Mouse (Mus musculus) embryonic facial prominence, embryonic 14.5 days (tissue): Measurements from ENCODE around the gene H2-Q10. TPM values are rescaled to one million over a fixed set of nuclear protein-coding genes. Genes with fewer than 3 reads are reported as not detected.
A peak's percentile ranks its signal among the peaks of the same experiment; 100 is the strongest.

Source experiments
- ATAC-seq: fragments of 200-750 bp; cut with Nextera tagmentation; 2 replicates; pipeline ENCODE4 v1.8.0; 2017; ENCODE audit warnings: low read depth, moderate number of reproducible peaks, moderate TSS enrichment
- DNase-seq: peaks from one replicate; pipeline ENCODE4 v3.0.0-alpha.2; 2015; ENCODE audit warnings: low spot score
- H3K27ac ChIP-seq: fragments of 300-500 bp; sonication (generic); replicated peaks from 2 replicates; pipeline ENCODE4 v1.5.1; 2014; ENCODE audit warnings: low read depth, mild to moderate bottlenecking, low read length, moderate library complexity
- H3K27me3 ChIP-seq: fragments of 300-500 bp; sonication (generic); replicated peaks from 2 replicates; pipeline ENCODE4 v1.6.1; 2014; ENCODE audit warnings: low read length; ENCODE audit not compliant: control insufficient read depth, insufficient read depth
- H3K36me3 ChIP-seq: fragments of 300-500 bp; sonication (generic); 2 replicates; pipeline ENCODE4 v1.6.1; 2014; ENCODE audit warnings: low read length, mixed read lengths; ENCODE audit not compliant: control insufficient read depth, insufficient read depth
- H3K4me1 ChIP-seq: fragments of 300-500 bp; sonication (generic); 2 replicates; pipeline ENCODE4 v1.6.1; 2014; ENCODE audit warnings: antibody characterized with exemption, low read length; ENCODE audit not compliant: control insufficient read depth, insufficient read depth
- H3K4me2 ChIP-seq: fragments of 300-500 bp; sonication (generic); 2 replicates; pipeline ENCODE4 v1.6.1; 2014; ENCODE audit warnings: low read depth, mild to moderate bottlenecking, low read length, moderate library complexity, mixed read lengths
- H3K4me3 ChIP-seq: fragments of 300-500 bp; sonication (generic); 2 replicates; pipeline ENCODE4 v1.5.1; 2014; ENCODE audit warnings: low read depth, mild to moderate bottlenecking, low read length
- H3K9ac ChIP-seq: fragments of 300-500 bp; sonication (generic); 2 replicates; pipeline ENCODE4 v1.6.1; 2014; ENCODE audit warnings: low read depth, mild to moderate bottlenecking, low read length, moderate library complexity, mixed read lengths
- H3K9me3 ChIP-seq: fragments of 300-500 bp; sonication (generic); 2 replicates; pipeline ENCODE4 v1.6.1; 2016; ENCODE audit warnings: low read length; ENCODE audit not compliant: control insufficient read depth
- WGBS: fragments of 180-500 bp; shearing (Covaris S2); extraction: QIAGEN DNeasy Blood & Tissue Kit; methylation state at CpG from one replicate; pipeline ENCODE4 v1.1.7; 2014; 5-methylcytosine and 5-hydroxymethylcytosine counted together
- polyA plus RNA-seq: library from polyadenylated mRNA; unstranded; fragments of >200 nt; fragmentation: Nextera tagmentation; extraction: Ambion mirVana; gene quantifications from 2 replicates; pipeline ENCODE4 v1.2.1, GENCODE M21; 2014

The H2-Q10 gene
- polyA plus RNA-seq, 1 experiment from 2014 or later, result 0.35 TPM

GRCm38 (mm10) chr17:35515911-35516640 lies 46.2 kb downstream of the H2-Q10 start:
- peak; percentile 58 for DNase-seq
- no peak overlapping the region for H3K27ac ChIP-seq

GRCm38 (mm10) chr17:35516652-35517500 lies 47.0 kb downstream of the H2-Q10 start, which contains the start of the genes Tcf19 and Cchcr1:
Tcf19 (minus strand) TSS chr17:35516824.
Cchcr1 (plus strand) TSS chr17:35517100.
- WGBS, result under 1% methylated on average over 44 of the region's 67 CpGs
- H3K27ac ChIP-seq, result peak within 1 kb of the TSS; percentile 69
- H3K36me3 ChIP-seq, result peaks cover 18% of the 10 kb centered on the region; the same call in 1 of the 2 replicates
- peak within 1 kb of the TSS; percentile 66 for H3K9ac ChIP-seq
- peaks cover 12% of the 10 kb centered on the region; the same call in 1 of the 2 replicates for H3K4me1 ChIP-seq
- no peaks in the 10 kb centered on the region for H3K9me3 ChIP-seq
- peak within 1 kb of the TSS; percentile 65 for H3K4me3 ChIP-seq
- DNase-seq, result peak; percentile 99
- no peaks in the 10 kb centered on the region for H3K27me3 ChIP-seq
- H3K4me2 ChIP-seq, result peak within 1 kb of the TSS; percentile 83
- ATAC-seq, result peak; percentile 97

More at GRCm38 (mm10) chr17:35515911-35516640, 46.2 kb downstream of the H2-Q10 start:
- no peaks in the 10 kb centered on the region for H3K9me3 ChIP-seq
- H3K36me3 ChIP-seq, result peaks cover 12% of the 10 kb centered on the region; the same call in 1 of the 2 replicates
- 4% methylated on average over 19 of the region's 25 CpGs for WGBS
- H3K4me1 ChIP-seq, result peaks cover 12% of the 10 kb centered on the region; the same call in 1 of the 2 replicates
- H3K4me3 ChIP-seq, result peak overlapping the region; percentile 65
- H3K4me2 ChIP-seq, result peak overlapping the region; percentile 83
- no peaks in the 10 kb centered on the region for H3K27me3 ChIP-seq
- peak overlapping the region; percentile 63 for H3K9ac ChIP-seq
- ATAC-seq, result no peak

GRCm38 (mm10) chr17:35517526-35517925 lies 47.6 kb downstream of the H2-Q10 start:
- Histone ChIP-seq H3K36me3 (peaks cover 21% of the 10 kb centered on the region), H3K4me2 (peak overlapping the region; percentile 83), H3K27me3 (no peaks in the 10 kb centered on the region), H3K4me3 (peak overlapping the region; percentile 65), H3K9me3 (no peaks in the 10 kb centered on the region), H3K27ac (peak overlapping the region; percentile 69), H3K4me1 (peaks cover 12% of the 10 kb centered on the region; the same call in 1 of the 2 replicates), H3K9ac (peak overlapping the region; percentile 66)
- ATAC-seq, result no peak
- no peak for DNase-seq
- WGBS, result 7% methylated on average over 11 of the region's 12 CpGs

Other genes starting within 250 kb of the H2-Q10 start
- 0.47 TPM in 1 of 2 replicates, not detected in the other for gene Gm16181, start 249.3 kb upstream of the H2-Q10 start, polyA plus RNA-seq
- 5.1 and 5.2 TPM in 2 replicates for gene Atp6v1g2, start 236.4 kb upstream of the H2-Q10 start, polyA plus RNA-seq
- gene Nfkbil1, start 234.3 kb upstream of the H2-Q10 start, polyA plus RNA-seq, result 3.3 and 4.8 TPM in 2 replicates
- gene Ddx39b, start 228.3 kb upstream of the H2-Q10 start, polyA plus RNA-seq, result 347 and 431 TPM in 2 replicates
- gene H2-D1, start 207.4 kb upstream of the H2-Q10 start, polyA plus RNA-seq, result 46.9 and 51.7 TPM in 2 replicates
- 0.25 TPM in 1 of 2 replicates, not detected in the other for gene H2-Q1, start 149.7 kb upstream of the H2-Q10 start, polyA plus RNA-seq
- 0.22 and 0.62 TPM in 2 replicates for gene H2-Q2, start 127.8 kb upstream of the H2-Q10 start, polyA plus RNA-seq
- gene H2-Q4, start 90.5 kb upstream of the H2-Q10 start, polyA plus RNA-seq, result 1.3 and 2.0 TPM in 2 replicates
- gene H2-Q6, start 45.2 kb upstream of the H2-Q10 start, polyA plus RNA-seq, result 0.14 and 0.29 TPM in 2 replicates
- gene H2-Q7, start 30.9 kb upstream of the H2-Q10 start, polyA plus RNA-seq, result 2.1 and 2.4 TPM in 2 replicates
- gene Pou5f1, start 35.9 kb downstream of the H2-Q10 start, polyA plus RNA-seq, result not detected in 2 replicates
- 82.9 and 83.2 TPM in 2 replicates for gene Tcf19, start 46.7 kb downstream of the H2-Q10 start, polyA plus RNA-seq
- 10.5 and 12.2 TPM in 2 replicates for gene Cchcr1, start 47.0 kb downstream of the H2-Q10 start, polyA plus RNA-seq
- 0.59 and 1.9 TPM in 2 replicates for gene Psors1c2, start 63.1 kb downstream of the H2-Q10 start, polyA plus RNA-seq
- gene Cdsn, start 82.0 kb downstream of the H2-Q10 start, polyA plus RNA-seq, result 0.97 and 1.3 TPM in 2 replicates
- gene 2300002M23Rik, start 97.4 kb downstream of the H2-Q10 start, polyA plus RNA-seq, result 0.47 and 1.3 TPM in 2 replicates
- gene Sfta2, start 131.5 kb downstream of the H2-Q10 start, polyA plus RNA-seq, result 0.28 TPM in 1 of 2 replicates, not detected in the other
- gene Gm9573, start 156.5 kb downstream of the H2-Q10 start, polyA plus RNA-seq, result 0.04 TPM in 1 of 2 replicates, not detected in the other
- gene Mucl3, start 173.6 kb downstream of the H2-Q10 start, polyA plus RNA-seq, result 0.08 TPM in 2 replicates
- 14.2 and 15.1 TPM in 2 replicates for gene Vars2, start 197.5 kb downstream of the H2-Q10 start, polyA plus RNA-seq
- 34.8 and 35.3 TPM in 2 replicates for gene Gtf2h4, start 203.7 kb downstream of the H2-Q10 start, polyA plus RNA-seq
- 50.6 and 54.1 TPM in 2 replicates for gene Ddr1, start 234.5 kb downstream of the H2-Q10 start, polyA plus RNA-seq